Mouse (Mus musculus) urinary bladder, postnatal 14 days (tissue): Measurements from ENCODE around the gene Rere.
"Not testable (repeated sequence)": the region's sequence is repeated elsewhere in the genome, so short reads cannot be mapped to it uniquely, and the experiment has no call there.

ENCODE experiments used
- DNase-seq: peaks from one replicate; pipeline ENCODE4 v3.0.0; 2021; ENCODE audit warnings: low spot score

The Rere gene

GRCm38 (mm10) chr4:150465759-150466158, 184.3 kb downstream of the Rere start:
- DNase-seq = peak; percentile 57

GRCm38 (mm10) chr4:150469274-150469673, 187.8 kb downstream of the Rere start:
- no peak for DNase-seq

DNA sequence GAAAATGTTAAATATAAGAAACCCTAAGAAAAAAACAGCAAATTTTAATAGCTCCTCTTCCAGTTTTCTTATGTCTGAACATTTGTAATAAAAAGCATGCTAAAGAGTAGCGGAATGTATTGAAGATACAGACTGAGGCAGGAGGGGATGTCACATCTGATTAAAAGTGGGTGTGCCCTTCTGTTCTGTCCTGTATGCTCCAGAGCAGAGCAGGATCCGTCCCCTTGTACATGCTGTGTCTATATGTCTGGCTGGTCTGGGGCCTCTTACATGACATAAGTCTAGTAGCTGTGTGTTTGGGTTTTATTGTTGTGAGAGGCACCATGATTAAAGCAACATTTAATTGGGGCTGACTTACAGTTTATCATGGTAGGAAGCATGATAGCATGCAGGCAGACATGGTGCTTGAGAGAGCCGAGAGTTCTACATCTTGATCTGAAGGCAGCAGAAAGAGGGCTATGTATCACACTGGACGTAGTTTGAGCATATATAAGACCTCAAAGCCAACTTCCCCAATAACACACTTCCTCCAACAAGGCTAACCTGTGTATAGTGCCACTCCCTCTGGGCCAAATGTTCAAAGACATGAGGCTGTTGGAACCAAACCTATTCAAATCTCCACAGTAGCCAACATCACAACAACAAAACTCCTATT, 189.4 kb downstream of the Rere start:
- no peak for DNase-seq

DNA sequence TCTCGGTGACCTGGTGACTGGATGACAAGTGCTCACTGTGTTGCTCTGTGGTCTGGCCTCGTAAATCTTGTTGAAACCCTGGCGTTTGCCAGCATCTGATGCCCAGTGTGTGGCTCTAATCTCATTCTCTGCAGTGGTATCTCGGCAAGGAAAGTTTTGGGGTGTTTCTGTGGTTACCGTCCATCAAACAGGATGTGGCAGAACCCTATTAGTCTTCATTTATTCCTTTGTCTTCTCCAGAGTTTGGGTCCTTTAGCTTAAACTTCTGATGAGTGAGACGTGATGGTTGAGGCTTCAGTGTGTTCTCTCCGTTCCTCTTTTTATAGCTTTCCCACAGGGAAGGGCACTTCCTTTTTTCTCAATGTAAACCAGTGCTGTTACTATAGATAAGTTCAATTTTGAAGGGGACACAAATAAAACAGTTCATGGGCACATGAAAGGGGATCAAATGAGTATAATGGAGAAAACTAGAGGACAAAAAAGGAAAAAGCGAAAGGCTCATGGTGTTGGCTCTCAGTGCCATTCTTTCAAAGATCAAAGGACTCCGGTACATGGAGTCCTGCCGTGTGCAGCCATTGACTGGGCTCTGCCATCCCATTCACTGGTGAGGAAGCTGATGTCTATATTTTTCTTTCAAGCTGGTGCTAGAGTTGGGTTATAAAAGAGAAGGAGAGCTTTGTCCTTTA, 191.4 kb downstream of the Rere start:
- no peak for DNase-seq

- no peak for DNase-seq
Observed at GRCm38 (mm10) chr4:150473437-150474070, 192.1 kb downstream of the Rere start.

- no peak for DNase-seq
Observed at GRCm38 (mm10) chr4:150474086-150474485, 192.6 kb downstream of the Rere start.

DNA sequence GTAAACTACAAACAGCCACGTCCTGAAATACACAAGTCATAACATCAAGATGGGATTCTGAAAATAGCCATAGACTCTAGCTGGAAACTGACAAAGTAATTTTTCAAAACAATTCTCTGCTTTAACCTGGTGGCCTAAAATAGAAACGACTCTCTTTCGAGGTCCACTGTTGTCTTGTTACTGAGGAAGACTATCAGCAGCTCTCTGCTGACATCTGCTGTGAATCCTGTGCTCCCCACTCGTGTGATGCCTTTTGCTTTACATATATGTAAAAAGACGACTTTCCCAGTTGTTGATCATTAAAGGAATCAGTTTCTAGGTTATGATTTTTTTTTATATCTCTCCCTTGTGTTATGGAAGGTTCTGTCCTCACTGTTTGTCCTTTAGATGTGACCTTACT, 194.8 kb downstream of the Rere start:
- DNase-seq = no peak

DNA sequence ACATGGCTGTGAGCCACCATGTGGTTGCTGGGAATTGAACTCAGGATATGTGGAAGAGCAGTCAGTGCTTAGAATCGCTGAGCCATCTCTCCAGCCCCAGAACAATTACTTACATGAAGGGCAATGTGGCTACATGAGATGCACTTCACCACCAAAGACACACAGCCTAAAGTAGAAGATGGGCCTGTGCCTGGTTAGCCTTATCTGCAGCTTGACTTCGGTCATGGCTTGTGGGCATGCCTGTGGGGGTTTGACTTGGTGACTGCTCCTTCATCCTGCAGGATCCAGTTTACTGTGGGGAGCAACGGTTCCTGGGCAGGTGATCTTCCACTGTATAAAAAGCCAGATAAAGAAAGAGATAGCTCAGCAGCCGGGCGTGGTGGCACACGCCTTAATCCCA, 196.6 kb downstream of the Rere start:
- no peak for DNase-seq

DNA sequence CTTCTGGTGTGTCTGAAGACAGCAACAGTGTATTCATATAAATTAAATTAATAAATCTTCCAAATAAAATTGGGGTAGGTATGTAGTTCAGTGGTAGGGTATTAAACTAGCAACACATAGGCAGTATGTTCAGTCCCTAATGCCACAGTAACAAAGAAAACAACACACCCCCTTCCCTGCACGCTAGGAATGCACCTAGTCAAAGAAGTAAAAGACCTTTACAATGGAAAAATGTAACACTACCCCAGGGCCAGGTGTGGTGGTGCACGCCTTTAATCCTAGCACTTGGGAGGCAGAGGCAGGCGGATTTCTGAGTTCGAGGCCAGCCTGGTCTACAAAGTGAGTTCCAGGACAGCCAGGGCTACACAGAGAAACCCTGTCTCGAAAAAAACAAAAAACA, 201.6 kb downstream of the Rere start:
- DNase-seq = not testable (repeated sequence)

GRCm38 (mm10) chr4:150486097-150486496, 204.7 kb downstream of the Rere start:
- no peak for DNase-seq

DNA sequence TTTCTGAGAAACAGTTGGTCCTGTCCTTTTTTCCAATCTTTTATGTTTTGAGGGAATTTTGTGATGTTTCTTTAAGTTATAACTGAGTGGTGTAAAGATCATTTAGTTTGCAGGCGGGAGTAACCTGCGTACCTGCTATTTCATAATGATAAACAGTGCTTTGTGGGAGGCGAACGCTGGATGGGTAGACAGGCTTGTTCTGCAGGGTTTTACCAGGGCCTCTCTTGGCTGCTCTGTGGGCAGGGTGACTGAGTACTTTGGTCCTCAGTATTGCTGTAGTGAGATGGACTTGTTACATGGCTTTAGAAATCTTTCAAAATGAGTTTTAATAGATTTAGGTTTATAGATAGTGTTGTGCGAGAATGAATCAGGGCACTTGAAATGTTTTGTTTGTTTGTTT, 205.7 kb downstream of the Rere start:
- DNase-seq = peak; percentile 40

DNA sequence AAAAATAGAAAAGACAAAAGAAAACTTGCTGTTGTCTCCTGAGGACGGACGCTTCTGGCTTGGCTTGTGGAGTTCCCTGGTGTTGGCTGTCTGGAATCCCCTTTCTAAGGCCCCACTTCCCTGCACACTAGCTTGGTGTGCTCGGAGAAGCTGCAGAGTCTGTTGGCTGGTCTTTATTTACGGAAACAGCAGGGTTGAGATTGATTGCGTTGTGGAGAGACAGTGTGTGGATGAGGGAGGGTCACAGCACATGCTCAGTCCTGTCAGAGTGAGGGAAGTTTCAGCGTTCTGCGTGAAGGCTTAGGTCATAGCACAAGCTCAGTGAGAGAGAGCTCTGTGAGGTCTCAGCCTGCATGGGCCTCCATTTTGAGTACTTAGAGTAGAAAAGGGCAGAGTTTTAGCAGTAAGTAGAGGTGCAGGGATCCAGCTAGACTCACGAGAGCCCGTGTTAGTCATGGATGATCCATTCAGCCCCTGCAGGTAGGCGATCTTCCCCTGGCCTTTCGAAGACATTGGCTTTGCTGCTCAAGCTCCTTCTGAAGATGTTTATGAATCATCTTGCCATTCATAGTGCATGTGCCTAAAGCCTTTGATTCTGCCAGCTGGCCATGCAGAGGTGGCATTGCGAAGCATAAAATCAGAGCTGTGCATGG, 206.8 kb downstream of the Rere start:
- peak; percentile 77 for DNase-seq

GRCm38 (mm10) chr4:150488767-150489166, 207.3 kb downstream of the Rere start:
- no peak for DNase-seq

- DNase-seq = no peak
Observed at GRCm38 (mm10) chr4:150490050-150490449, 208.6 kb downstream of the Rere start.

DNA sequence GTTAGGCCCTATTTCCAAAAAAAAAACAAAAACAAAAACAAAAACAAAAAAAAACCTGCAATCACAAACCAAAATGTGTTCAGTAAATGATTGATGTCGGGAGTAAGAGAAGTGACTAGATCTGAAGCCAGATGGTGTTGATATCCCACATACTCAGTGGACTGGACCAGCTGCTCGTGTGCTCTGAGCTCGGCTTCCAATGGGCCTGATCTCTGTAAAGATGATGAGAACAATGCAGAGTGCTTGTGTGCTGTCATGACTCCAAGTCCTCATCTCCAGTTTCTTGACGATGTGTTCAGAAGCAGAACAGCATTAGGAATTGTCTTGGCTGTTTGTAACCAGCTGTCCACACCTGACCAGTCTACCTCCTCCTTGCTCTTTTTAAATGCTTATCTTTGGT, 210.3 kb downstream of the Rere start:
- DNase-seq = no peak

DNA sequence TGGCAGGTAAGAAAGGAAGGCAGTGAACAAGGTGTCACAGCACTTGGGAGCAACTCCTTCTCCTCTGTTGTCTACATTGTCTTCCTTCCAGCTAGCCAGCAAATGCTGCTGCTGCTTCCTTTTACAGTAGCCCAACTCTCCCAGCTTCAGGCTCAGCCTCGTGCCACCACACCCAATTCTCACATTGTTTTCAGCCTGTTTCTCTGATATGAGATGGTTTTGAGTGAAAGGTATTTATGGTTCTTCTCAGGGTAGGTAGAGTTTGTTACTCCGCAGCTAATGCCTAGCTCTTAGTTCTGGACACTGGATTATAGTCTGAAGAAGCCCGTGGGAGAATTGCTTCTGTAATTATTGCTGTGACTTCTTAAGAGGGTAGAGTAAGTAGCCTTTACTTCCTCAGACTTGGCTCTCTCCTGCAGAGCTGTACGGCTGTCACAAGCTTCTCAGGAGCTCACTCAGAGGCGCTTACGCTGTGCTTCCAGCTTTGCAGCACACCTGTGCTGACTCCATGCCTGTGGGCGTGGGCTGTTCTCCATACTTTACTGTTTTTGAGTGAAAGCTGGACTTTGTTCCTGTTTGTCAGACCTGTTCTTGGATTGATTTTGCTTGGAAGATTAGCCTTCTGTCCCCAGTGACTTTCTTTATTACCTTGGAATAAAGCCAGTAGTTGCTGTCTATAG, 212.0 kb downstream of the Rere start:
- no peak for DNase-seq

- DNase-seq = not testable (repeated sequence)
Observed at GRCm38 (mm10) chr4:150493938-150494330, 212.5 kb downstream of the Rere start.

DNA sequence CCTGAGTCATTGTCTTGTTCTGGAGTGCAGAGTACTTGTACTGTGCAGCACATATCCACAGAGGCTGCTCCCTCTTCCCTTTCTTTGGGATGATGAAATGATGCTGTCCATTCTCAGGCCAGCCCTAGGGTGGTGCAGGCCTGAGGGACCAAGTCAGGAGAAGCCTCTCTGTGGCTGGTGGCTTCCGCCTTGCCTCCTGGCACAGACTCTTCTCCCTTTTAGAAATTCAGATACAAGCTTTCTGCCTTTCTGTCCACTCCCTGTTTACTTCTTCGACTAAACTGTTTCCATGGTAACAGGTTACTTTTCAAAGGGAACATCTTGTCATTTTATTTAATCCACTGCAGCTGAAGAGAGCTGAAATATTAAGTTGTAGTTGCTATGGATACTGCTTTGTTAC, 214.1 kb downstream of the Rere start:
- no peak for DNase-seq

DNA sequence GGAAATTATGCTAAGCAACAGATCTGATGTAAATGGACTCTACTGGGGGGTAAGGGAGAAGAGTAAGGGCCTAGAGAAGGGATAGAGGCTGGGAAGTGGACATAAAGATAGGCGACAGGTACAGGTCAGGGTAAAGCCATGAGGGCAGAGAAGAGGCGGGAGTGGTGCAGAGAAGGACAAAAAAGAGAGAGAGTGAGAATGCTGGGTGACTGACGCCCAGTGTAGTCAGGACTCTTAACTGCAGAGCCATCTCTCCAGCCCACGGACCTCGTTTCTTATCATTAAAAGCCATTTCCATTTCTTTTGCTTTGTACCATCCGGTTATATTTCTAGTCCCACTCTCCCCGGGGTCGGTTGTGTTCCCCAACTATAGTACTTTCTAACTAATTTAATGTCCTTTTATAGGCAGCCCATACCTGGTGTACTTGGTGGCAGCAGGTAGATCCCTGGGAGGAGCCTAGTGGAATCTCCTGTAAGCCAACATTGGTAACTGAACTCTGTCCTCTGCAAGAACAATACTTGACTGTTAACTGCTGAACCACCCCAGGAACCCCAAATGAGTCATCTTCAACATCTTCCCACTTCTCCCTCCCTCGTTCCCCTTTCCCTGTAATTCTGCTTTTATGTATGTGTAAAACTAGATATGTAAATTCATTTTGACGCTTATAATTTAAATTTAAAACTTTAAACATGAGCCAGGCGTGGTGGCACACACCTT, 223.0 kb downstream of the Rere start:
- no peak for DNase-seq

- DNase-seq = no peak
Observed at GRCm38 (mm10) chr4:150509026-150509712, 227.7 kb downstream of the Rere start.

GRCm38 (mm10) chr4:150510036-150510435, 228.6 kb downstream of the Rere start:
- DNase-seq = no peak
